Mouse (Mus musculus) spleen, adult 12 weeks (tissue): ENCODE measurements around the gene Duox1.
A peak's percentile ranks its signal among the peaks of the same experiment; 100 is the strongest.

Experiments
- DNase-seq: peaks from one replicate; pipeline ENCODE4 v3.0.0; 2022; ENCODE audit warnings: low spot score

Gene Duox1

GRCm38 (mm10) chr2:122355389-122355788 is 39.9 kb downstream of the Duox1 start:
- no peak for DNase-seq

- DNase-seq = no peak
Measured at GRCm38 (mm10) chr2:122356187-122356586, 40.7 kb downstream of the Duox1 start.

DNA sequence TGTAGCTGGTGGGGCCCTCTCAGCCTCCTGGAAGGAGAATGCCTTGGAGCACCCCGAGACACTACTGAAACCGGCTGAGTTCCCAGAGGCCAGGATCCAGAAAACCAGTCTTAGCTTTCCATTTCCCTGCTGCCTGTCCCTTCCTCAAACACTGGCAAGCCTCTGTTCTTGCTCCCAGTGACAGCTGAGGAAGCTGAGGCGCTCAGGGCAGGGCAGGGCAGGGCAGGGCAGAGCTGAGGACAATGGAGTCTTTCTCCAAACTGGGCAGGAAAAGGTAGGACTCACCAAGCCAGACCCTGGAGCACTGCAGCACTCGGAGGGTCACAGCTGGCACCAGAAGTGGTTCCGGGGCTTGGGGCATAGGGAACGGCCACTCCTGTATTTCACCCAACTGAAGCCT is 44.8 kb downstream of the Duox1 start:
- DNase-seq = no peak

- no peak for DNase-seq
Measured at GRCm38 (mm10) chr2:122361181-122361580, 45.7 kb downstream of the Duox1 start.

GRCm38 (mm10) chr2:122361868-122362621 is 46.6 kb downstream of the Duox1 start:
- no peak for DNase-seq

DNA sequence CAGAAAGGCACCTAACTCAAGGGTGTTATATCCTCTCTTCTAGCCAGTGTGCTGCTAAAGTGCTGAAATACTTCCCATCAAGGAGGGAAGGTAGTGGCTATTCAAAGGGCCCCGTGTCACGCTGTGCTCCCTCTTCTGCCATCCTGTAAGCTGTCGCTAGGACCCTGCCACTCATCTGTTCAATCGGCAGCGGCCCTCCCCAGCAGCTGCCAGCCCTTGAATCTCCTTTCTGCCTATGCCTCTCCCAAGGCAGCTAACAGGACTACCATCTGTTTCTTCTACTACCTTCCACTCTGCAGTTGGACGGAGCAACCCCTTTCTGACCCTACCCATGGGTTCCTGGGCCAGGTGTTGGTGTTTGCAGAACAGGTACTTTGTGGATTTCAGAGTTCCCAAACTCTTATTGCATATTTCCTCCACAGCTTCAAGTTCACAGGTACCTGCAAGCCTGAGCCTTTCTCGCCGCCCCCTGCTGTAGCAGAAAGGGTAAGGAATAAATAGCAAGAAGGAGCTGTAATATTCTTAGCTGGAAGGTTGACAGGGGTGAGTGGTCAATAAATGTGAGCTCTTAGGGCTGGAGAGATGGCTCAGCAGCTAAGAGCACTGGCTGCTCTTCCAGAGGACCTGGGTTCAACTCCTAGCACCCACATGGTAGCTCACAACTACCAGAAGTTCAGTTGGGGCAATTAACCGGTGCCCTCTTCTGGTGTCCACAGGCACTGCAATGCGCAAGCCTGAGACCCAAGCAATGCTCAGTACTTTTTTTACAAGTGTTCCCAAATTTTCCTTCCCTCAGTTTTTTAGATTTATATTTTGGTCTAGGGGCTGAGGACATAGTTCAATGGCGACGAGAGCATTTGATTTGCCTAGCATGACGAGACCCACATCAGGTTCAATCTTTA is 47.4 kb downstream of the Duox1 start:
- no peak for DNase-seq

GRCm38 (mm10) chr2:122364352-122364944 is 49.0 kb downstream of the Duox1 start:
- peak; percentile 40 for DNase-seq

DNA sequence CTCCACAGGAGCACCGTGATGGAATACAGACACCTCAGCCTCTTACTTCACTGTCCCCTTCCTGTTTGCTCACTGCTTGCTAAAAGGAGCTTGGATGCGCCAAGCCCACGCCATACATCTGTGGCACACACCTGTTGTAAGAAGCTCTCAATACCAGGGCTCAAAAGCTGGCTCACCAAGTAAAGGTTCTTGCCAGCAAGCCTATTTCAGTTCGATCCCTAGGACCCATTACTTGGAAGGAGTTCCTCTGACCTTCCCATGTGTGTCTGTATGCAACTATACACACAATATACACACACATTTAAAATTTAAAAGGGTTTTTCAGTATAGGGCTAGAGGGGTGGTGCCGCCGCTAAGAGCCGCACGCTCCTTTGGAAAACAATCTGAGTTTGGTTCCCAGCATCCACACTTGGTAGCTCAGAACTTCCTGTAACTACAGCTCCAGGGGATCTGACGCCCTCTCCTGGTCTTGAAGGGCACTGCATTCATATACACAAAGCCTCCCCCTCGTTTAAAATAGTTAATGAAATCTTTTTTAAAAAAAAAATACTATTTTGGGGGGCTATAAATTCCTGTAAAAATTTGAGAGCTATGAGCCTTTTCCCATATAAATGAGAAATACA is 49.9 kb downstream of the Duox1 start:
- DNase-seq = no peak

GRCm38 (mm10) chr2:122366039-122366438 is 50.6 kb downstream of the Duox1 start:
- no peak for DNase-seq

- no peak for DNase-seq
Measured at GRCm38 (mm10) chr2:122366706-122367105, 51.2 kb downstream of the Duox1 start.

GRCm38 (mm10) chr2:122367181-122367580 is 51.7 kb downstream of the Duox1 start:
- DNase-seq = no peak

DNA sequence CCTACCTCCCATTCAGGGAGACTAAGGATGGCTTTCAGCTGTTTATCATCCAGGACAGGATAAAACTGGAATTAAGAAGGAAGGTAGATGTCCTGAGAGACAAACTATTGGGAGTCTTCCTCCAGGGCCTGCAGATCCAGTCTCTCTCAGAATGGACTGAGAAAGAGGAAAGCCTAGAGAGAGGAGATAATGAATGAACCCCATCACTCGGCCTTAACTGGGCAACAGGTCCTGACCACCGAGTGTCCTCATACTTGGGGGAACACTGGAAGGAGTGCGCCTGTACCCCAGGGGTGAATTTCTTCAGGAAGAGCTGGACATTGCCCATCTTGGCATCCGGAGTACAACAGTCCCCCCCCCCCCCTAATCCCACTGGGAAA is 52.2 kb downstream of the Duox1 start:
- no peak for DNase-seq

GRCm38 (mm10) chr2:122368081-122368971 is 52.9 kb downstream of the Duox1 start:
- DNase-seq = no peak

DNA sequence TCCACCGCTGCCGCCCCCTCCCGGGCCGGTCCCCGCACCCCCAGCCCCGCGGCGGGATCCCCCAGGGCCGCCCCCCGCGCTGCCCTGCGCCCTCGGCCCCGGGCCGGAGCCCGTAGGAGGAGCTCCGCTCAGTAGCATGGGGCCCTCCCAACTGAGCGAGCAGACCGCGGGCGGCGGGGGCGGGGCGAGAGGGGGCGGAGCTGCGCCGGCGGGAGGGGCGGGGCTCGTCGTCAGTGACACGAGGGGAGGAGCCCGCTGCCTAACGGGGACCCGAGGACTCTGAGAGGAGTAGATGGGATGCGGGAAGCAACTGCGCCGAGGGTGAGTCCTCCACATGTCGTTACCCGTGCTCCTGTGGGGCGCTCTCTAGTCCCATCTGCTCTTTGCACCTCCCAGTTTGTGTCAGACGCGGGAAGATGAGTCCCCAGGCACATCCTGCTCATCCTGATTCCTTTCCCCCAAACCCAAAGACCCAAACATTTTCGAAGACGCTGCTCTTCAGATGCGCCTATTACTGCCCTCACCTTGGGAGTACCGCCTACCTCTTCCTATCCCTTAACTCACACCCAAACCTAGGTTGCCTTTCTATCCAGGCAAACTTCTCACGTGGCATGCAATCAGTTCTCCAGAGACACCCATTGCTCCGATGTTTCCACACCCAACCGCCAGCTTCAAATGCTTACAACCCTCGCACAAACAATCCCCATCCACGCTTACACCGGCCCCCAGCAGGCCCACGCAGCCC is 53.7 kb downstream of the Duox1 start, which contains the start of gene Shf:
Gene Shf (minus strand): TSS at position 168 of the 745 bp plus-strand sequence.
- peak; percentile 81 for DNase-seq

DNA sequence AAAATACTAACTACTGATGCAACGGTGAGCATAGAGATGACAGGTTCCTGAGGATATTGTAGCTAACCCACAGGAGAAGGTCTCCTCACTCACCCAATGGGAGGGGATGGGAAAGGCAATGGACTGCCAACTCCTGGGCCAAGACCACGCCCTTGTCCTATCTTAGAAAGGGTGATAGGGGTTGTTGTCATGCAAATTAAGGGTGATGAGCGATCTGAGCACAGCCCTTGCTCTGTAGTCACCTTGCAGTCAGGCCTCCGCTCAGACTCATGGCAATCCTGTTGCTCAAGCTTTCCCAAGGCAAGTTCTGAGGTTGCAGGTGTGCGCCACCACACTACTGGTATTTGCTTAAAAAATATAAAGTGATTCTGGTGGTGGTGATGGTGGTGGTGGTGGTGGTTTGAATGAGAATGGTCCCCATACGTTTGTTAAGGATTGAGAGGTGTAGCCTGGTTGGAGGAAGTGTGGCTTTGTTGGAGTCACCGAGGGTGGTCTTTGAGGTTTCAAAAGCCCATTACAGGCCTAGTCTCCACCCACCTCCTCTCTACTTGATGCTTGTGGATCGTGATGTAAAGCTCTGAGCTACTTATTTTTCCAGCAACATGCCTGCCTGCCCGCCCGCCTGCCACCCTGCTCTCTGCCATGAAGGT is 54.8 kb downstream of the Duox1 start:
- DNase-seq = no peak

DNA sequence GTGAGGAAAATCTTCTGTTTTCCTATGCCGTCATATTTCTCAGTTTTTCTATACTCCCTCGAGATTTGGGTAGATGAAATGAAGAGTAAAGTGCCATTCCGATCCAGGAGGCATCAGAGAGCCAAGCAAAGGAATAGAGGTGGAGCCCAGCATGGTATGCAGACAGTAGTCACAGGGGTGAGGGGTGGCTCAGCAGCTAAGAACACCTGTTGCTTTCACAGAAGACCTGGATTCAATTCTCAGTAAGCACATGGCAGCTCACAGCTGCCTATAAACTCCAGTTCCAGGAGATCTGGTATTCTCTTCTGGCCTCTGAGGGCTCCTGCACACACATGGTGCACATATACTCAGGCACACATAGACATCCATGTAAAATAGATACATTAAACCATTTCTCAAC is 56.6 kb downstream of the Duox1 start:
- DNase-seq = no peak

DNA sequence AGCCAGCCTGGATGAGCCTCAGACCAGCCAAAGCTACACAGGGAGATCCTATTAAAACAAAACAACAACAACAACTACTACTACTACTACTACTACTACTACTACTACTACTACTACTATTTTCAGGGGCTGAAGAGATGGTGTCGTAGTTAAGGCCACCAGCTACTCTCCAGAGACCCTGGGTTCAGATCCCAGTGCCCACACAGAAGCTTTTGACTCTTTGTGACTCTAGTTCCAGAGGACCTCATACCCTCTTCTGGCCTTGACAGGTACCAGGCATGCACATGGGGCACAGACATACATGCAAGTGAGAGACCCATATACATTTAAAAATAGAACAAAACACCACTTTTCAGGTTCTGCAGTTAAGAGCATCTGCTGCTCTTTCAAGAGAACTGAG is 57.1 kb downstream of the Duox1 start:
- no peak for DNase-seq

GRCm38 (mm10) chr2:122374012-122374411 is 58.5 kb downstream of the Duox1 start:
- no peak for DNase-seq

- DNase-seq = no peak
Measured at GRCm38 (mm10) chr2:122374666-122375331, 59.3 kb downstream of the Duox1 start.
